Mouse (Mus musculus): ENCODE results near the gene Anpep. TPM values are rescaled to one million over a fixed set of nuclear protein-coding genes. Genes with fewer than 3 reads are reported as not detected.

The Anpep gene
- polyA plus RNA-seq, 1 experiment from 2014 or later = 3.8 TPM

DNA sequence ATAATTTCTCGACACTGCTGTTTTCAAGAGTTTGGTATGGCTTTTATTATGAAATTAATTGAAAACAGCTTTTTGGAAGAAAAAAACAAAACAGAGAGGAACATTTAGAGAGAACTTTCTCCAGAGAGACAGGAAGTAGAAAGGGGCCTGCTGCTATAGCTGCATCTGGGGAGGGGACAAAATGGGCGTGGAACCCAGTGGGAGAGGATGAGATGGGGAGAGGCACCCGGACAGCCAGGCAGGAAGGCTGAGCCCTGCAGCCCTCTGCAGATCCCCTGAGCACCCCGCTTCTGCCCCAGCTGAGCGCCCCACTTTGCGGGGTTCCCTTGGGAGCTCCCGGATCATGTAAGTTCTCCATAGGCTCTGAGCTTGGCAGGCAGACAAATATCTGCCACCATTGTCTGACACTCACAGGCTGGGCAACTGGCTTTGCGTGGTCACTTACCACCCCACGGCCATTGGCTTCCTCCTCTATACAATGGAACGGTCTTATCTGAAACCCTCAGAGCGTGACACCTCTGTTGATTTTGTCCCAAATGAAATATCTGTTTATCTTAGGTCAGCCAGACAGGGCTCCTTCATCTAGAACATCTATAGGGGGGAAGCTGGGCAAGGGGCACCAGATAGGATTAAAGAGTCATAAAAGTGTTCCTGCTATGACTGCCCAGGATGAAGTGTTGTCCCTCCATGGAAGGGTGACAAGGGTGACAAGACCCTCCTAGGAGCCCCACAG is 2.5 kb downstream of the Anpep start:
- no peak for ATAC-seq (replicated peaks)
- Histone ChIP-seq H3K4me3 (no peak overlapping the region), H3K9me3 (no peaks in the 10 kb centered on the region), H3K4me1 (no peaks in the 10 kb centered on the region), H3K4me2 (no peak overlapping the region), H3K27me3 (replicated peaks) (no peaks in the 10 kb centered on the region), H3K27ac (no peak overlapping the region), H3K36me3 (replicated peaks) (no peaks in the 10 kb centered on the region), H3K9ac (no peak overlapping the region)
- WGBS = 64% methylated on average over 11 of the region's 11 CpGs

DNA sequence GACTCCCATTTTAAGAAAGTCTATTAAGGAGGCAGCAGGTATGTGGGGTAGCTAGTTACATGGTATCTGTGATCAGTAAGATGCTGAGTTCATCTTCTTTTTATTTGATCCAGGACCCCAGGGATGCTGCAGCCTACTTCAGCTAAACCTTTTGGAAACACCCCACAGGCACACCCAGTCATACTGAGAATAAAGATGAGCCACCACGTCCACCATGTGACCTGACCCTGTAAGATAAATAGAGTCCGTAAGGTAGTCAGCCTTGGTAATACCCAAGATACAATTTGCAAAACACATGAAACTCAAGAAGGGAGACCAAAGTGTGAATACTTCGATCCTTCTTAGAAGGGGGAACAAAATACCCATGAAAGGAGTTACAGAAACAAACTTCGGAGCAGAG is 4.6 kb downstream of the Anpep start:
- 87% methylated on average over 4 of the region's 4 CpGs for WGBS
- Histone ChIP-seq H3K4me2 (no peak overlapping the region), H3K9me3 (no peaks in the 10 kb centered on the region), H3K36me3 (replicated peaks) (no peaks in the 10 kb centered on the region), H3K9ac (no peak overlapping the region), H3K4me3 (no peak overlapping the region), H3K27me3 (replicated peaks) (no peaks in the 10 kb centered on the region), H3K27ac (no peak overlapping the region), H3K4me1 (no peaks in the 10 kb centered on the region)
- no peak for ATAC-seq (replicated peaks)

DNA sequence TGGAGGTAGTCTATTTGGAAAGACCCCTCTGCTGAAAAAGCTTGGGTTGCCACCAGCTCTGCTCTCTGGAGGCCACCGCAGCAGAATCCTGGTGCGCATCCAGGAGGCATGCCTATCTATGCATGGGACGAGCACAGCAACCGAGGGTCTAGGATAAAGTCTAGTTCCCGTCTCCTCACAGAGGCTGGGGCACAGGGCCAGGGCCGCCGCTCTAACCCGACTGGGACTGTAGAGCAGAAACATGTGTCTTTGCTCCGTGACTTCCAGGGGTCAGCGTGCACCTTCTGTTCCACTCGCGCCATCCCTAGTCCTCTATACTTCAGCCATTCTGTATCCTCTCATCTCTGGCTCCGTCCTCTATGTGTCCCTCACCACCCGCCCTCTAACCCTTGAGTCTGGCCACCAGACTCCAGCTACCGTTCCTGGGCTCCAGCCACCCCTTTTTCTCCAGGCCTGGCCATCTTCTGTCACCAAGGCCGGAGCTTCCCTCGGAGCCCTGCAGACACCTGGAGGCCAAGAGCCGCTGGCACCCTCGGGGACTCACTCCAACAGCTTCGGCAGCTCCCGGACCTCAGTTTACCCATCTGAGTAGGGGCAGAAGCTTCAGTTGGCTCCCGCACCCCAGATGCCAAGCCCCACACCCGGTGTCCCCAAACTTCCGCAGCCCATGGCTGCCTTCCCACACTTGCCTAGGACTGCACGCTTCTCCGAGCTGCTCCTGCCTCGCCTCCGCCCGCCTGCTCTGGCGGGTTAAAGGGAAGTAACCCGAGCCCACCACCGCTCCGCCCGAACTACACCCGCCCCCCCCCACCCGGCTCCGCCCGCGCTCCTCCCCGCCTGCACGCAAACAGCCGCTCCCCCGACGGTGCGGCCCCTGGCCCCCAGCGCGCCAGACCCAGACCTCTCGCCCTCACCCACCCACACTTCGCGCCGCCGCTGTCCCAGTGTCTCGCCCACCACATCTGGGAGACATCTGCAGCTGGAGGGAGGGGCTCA is 13.1 kb downstream of the Anpep start:
- Histone ChIP-seq H3K9ac (no peak overlapping the region), H3K27ac (no peak overlapping the region), H3K4me3 (peak overlapping the region; percentile 24), H3K36me3 (replicated peaks) (no peaks in the 10 kb centered on the region), H3K27me3 (replicated peaks) (peaks cover 8% of the 10 kb centered on the region), H3K4me1 (peaks cover 7% of the 10 kb centered on the region), H3K4me2 (peak overlapping the region; percentile 50), H3K9me3 (no peaks in the 10 kb centered on the region)
- no peak for ATAC-seq (replicated peaks)
- 11% methylated on average over 53 of the region's 53 CpGs for WGBS

DNA sequence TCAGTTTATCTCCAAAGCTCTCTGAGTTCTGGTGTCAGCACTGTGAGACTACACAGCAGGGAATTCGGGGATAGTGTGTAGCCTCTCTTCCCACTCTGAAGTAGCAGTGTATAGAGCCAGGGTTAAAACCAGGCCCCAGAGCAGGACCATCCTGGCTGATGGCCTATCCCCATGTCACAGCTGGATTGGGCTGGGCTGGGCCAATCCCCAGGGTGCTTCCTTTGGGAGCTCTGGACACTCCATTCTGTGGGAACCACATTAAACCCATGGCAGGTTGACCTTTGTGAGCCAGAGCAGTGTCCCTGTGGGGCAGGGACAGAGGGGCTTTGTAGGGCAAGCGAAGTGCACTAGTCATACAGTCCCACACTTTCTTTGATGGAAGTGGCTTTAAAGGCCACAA is 14.5 kb downstream of the Anpep start:
- peaks cover 8% of the 10 kb centered on the region for H3K27me3 ChIP-seq (replicated peaks)
- no peak for ATAC-seq (replicated peaks)
- no peaks in the 10 kb centered on the region for H3K9me3 ChIP-seq
- WGBS = 80% methylated on average over 2 of the region's 2 CpGs
- H3K4me2 ChIP-seq = no peak overlapping the region
- no peak overlapping the region for H3K4me3 ChIP-seq
- peaks cover 7% of the 10 kb centered on the region for H3K4me1 ChIP-seq
- no peaks in the 10 kb centered on the region for H3K36me3 ChIP-seq (replicated peaks)
- H3K27ac ChIP-seq = no peak overlapping the region
- no peak overlapping the region for H3K9ac ChIP-seq

DNA sequence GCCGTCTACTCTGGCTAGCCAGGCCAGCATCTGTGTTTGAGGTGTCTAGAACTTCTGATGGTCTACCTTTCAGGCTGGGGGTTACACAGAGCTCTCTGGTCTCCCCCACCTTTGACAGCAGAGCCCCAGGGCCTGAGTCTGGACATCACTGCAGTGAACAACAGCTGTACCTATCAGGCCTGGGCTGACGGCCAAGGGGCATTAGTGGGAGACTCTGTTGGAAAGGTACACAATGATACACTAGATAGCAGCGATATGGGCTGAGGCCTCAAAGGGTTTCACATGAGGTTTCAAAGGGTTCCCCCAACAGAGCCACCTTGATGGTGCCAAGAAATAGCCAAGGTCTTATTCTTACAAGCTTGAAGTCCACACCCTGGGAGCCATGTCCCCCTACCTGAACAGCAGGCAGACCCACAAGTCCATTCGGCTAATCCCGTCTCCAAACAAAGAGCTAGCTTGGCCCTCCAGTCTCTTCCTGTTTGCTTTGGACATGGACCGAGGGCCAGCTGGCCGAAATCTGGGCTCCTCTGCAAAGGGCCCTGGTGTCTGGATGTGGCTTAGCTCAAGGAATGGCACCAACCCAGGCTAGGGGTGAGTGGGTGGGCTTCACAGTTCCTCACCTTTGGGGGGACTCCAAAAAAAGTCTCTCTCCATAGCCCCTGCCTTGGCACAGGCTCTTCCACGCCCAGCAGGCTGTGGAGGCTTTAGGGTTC is 16.6 kb downstream of the Anpep start:
- no peak overlapping the region for H3K4me3 ChIP-seq
- no peak overlapping the region for H3K4me2 ChIP-seq
- no peaks in the 10 kb centered on the region for H3K36me3 ChIP-seq (replicated peaks)
- H3K9ac ChIP-seq = no peak overlapping the region
- ATAC-seq (replicated peaks) = no peak
- WGBS = 72% methylated on average over 8 of the region's 8 CpGs
- H3K4me1 ChIP-seq = peaks cover 7% of the 10 kb centered on the region
- peaks cover 8% of the 10 kb centered on the region for H3K27me3 ChIP-seq (replicated peaks)
- H3K27ac ChIP-seq = no peak overlapping the region
- no peaks in the 10 kb centered on the region for H3K9me3 ChIP-seq

DNA sequence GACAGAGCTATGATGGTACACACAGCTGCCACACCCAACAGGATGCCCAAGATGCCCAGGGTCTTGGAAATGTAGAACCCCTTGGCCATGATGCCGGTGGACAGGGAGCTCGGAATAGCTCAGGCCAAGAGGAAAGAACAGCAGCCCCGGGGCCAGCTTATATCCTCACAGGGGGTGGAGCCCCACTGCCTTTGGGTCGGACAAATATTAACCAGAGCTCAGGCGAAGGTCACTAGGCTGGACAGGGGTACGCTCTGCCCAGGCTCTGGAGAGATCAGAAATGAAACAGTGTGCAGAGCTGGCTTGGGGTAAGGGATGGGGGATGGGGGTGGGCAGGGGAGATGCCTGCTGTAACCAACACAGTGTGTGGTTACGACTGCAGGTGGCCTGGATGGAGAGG is 18.7 kb downstream of the Anpep start:
- Histone ChIP-seq H3K27me3 (replicated peaks) (peaks cover under 1% of the 10 kb centered on the region; the same call in 1 of the 2 replicates), H3K4me2 (no peak overlapping the region), H3K4me1 (no peaks in the 10 kb centered on the region), H3K9ac (no peak overlapping the region), H3K9me3 (no peaks in the 10 kb centered on the region), H3K27ac (no peak overlapping the region), H3K4me3 (no peak overlapping the region), H3K36me3 (replicated peaks) (no peaks in the 10 kb centered on the region)
- ATAC-seq (replicated peaks) = no peak
- WGBS = 76% methylated on average over 7 of the region's 7 CpGs

DNA sequence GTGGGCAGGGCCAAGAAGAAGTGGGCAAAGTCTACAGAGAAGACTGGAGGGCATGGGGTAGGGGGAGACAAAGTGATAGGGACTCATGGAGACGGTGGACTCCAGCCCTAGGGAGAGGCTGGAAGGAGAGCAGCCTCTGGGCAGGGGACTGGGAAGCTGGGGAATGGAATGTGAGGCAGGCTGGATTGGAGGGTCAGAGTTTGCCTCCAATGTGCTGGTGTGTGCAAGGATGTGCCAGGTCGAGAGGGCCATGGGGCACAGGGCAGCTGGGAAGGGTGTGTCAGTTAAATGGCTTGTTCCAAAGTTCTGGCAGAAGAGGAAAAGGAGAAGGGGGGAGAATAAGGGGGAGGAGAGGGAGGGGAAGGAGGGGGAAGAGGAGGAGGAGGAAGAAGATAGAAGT is 23.6 kb downstream of the Anpep start:
- ATAC-seq (replicated peaks) = no peak
- 81% methylated on average over 2 of the region's 2 CpGs for whole genome bisulfite sequencing

DNA sequence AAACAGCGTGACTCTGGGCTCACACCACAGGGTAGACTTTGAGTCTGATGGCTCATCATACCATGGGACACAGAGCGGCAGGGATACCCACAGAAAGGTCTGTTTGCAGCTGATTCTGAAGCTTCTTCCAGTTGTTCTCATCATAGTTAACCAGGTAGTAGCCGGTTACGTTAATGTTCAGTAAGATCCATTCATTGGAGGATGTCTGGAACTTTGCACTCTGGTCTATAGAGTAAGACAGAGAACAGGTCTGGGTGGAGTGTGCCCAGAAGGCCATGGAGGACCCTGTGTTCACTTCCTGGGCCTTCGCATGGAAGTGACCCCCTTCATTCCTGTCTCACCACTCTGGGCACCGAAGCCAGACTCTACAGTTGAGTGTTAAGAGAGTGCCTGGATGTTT is 25.7 kb downstream of the Anpep start:
- Histone ChIP-seq H3K4me2 (no peak overlapping the region), H3K36me3 (replicated peaks) (no peaks in the 10 kb centered on the region), H3K9ac (no peak overlapping the region), H3K4me1 (no peaks in the 10 kb centered on the region), H3K4me3 (no peak overlapping the region), H3K27ac (no peak overlapping the region), H3K9me3 (no peaks in the 10 kb centered on the region), H3K27me3 (replicated peaks) (no peaks in the 10 kb centered on the region)
- WGBS = 90% methylated on average over 6 of the region's 6 CpGs
- ATAC-seq (replicated peaks) = no peak

More for the DNA sequence above, 23.6 kb downstream of the Anpep start:
- H3K4me3 ChIP-seq = no peak overlapping the region
- no peaks in the 10 kb centered on the region for H3K4me1 ChIP-seq
- no peaks in the 10 kb centered on the region for H3K36me3 ChIP-seq (replicated peaks)
- H3K27ac ChIP-seq = no peak overlapping the region
- no peaks in the 10 kb centered on the region for H3K9me3 ChIP-seq
- no peak overlapping the region for H3K4me2 ChIP-seq
- H3K9ac ChIP-seq = no peak overlapping the region
- H3K27me3 ChIP-seq (replicated peaks) = no peaks in the 10 kb centered on the region

DNA sequence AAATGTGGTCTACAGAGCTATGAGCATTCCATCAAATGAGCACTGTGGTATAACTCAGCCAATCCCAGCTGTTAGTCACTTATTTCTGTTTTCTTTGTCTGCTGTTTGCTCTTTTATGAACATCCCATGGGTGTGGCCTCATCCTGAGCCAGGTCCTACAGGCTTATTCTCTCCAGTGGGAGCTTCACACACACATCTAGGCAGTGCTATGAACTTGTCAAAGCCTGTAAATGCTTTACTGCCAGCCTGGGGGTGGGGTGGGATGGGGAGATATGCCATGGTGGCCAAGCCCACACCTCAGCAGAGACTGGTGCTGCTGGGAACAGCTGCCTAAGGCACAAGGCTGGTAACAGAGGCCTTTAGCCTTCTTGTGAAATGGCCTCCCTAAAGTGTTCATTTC is 27.9 kb downstream of the Anpep start:
- no peak for ATAC-seq (replicated peaks)
- Histone ChIP-seq H3K9me3 (no peaks in the 10 kb centered on the region), H3K9ac (no peak overlapping the region), H3K4me3 (no peak overlapping the region), H3K36me3 (replicated peaks) (no peaks in the 10 kb centered on the region), H3K27me3 (replicated peaks) (no peaks in the 10 kb centered on the region), H3K4me2 (no peak overlapping the region), H3K27ac (no peak overlapping the region), H3K4me1 (no peaks in the 10 kb centered on the region)

DNA sequence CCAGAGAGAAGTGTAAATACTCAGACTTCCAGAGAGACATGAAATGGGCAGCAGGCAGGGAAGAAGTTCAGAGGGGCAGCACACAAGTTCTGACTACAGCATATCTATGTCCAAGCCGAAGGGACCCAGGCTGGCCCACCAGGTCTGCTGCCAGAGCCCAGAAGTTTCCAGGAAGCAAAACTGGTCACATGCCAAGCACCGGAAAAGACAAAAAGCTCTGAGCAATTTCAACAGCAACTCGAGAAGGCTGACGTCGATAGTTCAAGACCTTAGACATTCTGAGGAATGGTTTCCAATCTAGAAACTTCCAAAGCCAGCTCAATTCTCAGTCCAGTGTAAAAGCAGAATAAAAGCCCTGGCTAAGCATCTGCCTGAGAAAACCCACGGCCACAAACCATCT is 29.3 kb downstream of the Anpep start:
- Histone ChIP-seq H3K27ac (no peak overlapping the region), H3K4me3 (no peak overlapping the region), H3K9ac (no peak overlapping the region), H3K9me3 (no peaks in the 10 kb centered on the region), H3K36me3 (replicated peaks) (no peaks in the 10 kb centered on the region), H3K4me2 (no peak overlapping the region), H3K4me1 (no peaks in the 10 kb centered on the region), H3K27me3 (replicated peaks) (no peaks in the 10 kb centered on the region)
- ATAC-seq (replicated peaks) = no peak
- 84% methylated on average over 6 of the region's 6 CpGs for WGBS

DNA sequence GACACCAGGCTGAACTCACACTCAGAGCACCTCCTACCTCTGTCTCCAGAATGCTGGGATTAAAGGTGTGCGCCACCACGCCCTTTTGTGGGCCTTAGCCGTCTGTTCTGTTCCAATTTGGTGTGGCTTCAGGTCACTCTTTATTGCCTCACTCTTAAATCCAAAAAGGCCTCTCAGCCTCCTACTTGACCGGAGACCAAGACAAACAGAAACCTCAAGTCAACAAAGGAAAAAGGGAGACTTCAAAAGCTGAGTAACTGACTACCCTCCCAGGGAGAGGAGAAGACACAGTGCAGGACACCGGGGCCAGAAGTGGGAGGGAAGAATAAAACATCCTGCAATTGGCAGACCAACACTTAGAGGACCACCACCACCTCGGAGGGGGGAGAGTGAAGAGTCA is 29.7 kb downstream of the Anpep start:
- Histone ChIP-seq H3K27ac (no peak overlapping the region), H3K4me2 (no peak overlapping the region), H3K9me3 (no peaks in the 10 kb centered on the region), H3K4me1 (no peaks in the 10 kb centered on the region), H3K27me3 (replicated peaks) (no peaks in the 10 kb centered on the region), H3K4me3 (no peak overlapping the region), H3K9ac (no peak overlapping the region), H3K36me3 (replicated peaks) (no peaks in the 10 kb centered on the region)
- WGBS = 75% methylated on average over 6 of the region's 6 CpGs
- ATAC-seq (replicated peaks) = no peak

DNA sequence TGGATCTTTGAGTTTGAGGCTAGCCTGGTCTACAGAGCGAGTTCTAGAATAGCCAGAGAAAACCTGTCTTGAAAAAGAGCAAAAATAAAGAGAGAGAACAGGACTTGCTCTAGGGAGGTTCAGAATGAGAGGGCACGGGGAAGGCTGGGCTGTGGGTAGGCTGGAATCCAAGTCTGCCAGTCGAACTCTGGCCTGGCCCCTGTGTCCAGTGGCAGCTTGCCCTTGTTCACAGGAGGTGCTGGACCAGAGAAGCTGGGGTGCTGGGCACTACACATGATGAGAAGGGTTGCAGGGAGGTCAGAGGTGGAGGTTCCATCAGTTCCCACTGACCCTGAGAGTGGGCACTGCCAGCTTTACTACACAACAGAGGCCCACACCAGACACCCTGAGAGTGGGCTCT is 32.5 kb downstream of the Anpep start:
- no peak for ATAC-seq (replicated peaks)
- H3K36me3 ChIP-seq (replicated peaks) = no peaks in the 10 kb centered on the region
- 67% methylated on average over 3 of the region's 3 CpGs for WGBS

More for the DNA sequence above, 32.5 kb downstream of the Anpep start:
- H3K4me1 ChIP-seq = no peaks in the 10 kb centered on the region
- H3K27me3 ChIP-seq (replicated peaks) = no peaks in the 10 kb centered on the region
- no peak overlapping the region for H3K9ac ChIP-seq
- no peak overlapping the region for H3K27ac ChIP-seq
- no peak overlapping the region for H3K4me2 ChIP-seq
- no peak overlapping the region for H3K4me3 ChIP-seq
- H3K9me3 ChIP-seq = no peaks in the 10 kb centered on the region
